Mouse (Mus musculus): Measurements from ENCODE around the gene Lgals12.

Lgals12 gene

GRCm38 (mm10) chr19:7583599-7583998 lies 23.4 kb downstream of the Lgals12 start:
- DNase-seq (ENCODE audit: low spot score in 2 of 2): no peak

GRCm38 (mm10) chr19:7583101-7583500 lies 23.9 kb downstream of the Lgals12 start:
- no peak for DNase-seq (ENCODE audit: low spot score in 2 of 2)

- DNase-seq (ENCODE audit: low spot score in 2 of 2): no peak
Observed at GRCm38 (mm10) chr19:7581042-7581441, 26.0 kb downstream of the Lgals12 start.

GRCm38 (mm10) chr19:7577710-7578109 lies 29.3 kb downstream of the Lgals12 start:
- no peak for DNase-seq (ENCODE audit: low spot score in 2 of 2)

GRCm38 (mm10) chr19:7576180-7576579 lies 30.8 kb downstream of the Lgals12 start:
- DNase-seq (ENCODE audit: low spot score in 2 of 2): no peak

GRCm38 (mm10) chr19:7569650-7570049 lies 37.3 kb downstream of the Lgals12 start:
- DNase-seq (ENCODE audit: low spot score in 2 of 2): no peak

GRCm38 (mm10) chr19:7568364-7568763 lies 38.6 kb downstream of the Lgals12 start:
- DNase-seq (ENCODE audit: low spot score in 2 of 2): no peak

- peak in 1 of 2 experiments; percentile 42 for DNase-seq (ENCODE audit: low spot score in 2 of 2)
Observed at GRCm38 (mm10) chr19:7566826-7567225, 40.2 kb downstream of the Lgals12 start.

GRCm38 (mm10) chr19:7564457-7564856 lies 42.5 kb downstream of the Lgals12 start:
- DNase-seq (ENCODE audit: low spot score in 2 of 2): no peak

GRCm38 (mm10) chr19:7563676-7564075 lies 43.3 kb downstream of the Lgals12 start:
- no peak for DNase-seq (ENCODE audit: low spot score in 2 of 2)

- no peak for DNase-seq (ENCODE audit: low spot score in 2 of 2)
Observed at GRCm38 (mm10) chr19:7562601-7563129, 44.3 kb downstream of the Lgals12 start.

GRCm38 (mm10) chr19:7561456-7561855 lies 45.5 kb downstream of the Lgals12 start:
- DNase-seq (ENCODE audit: low spot score in 2 of 2): no peak

- DNase-seq (ENCODE audit: low spot score in 2 of 2): no peak
Observed at GRCm38 (mm10) chr19:7559986-7560385, 47.0 kb downstream of the Lgals12 start.

GRCm38 (mm10) chr19:7558675-7559074 lies 48.3 kb downstream of the Lgals12 start:
- no peak for DNase-seq (ENCODE audit: low spot score in 2 of 2)

- DNase-seq (ENCODE audit: low spot score in 2 of 2): no peak
Observed at GRCm38 (mm10) chr19:7557844-7558243, 49.1 kb downstream of the Lgals12 start.

- DNase-seq (ENCODE audit: low spot score in 2 of 2): peak; percentile 21 to 48
Observed at GRCm38 (mm10) chr19:7557328-7557822, 49.6 kb downstream of the Lgals12 start, which contains the start of gene Pla2g16. Gene Pla2g16, plus strand, starts transcription at chr19:7557459.

GRCm38 (mm10) chr19:7556641-7557040 lies 50.4 kb downstream of the Lgals12 start:
- no peak for DNase-seq (ENCODE audit: low spot score in 2 of 2)

- DNase-seq (ENCODE audit: low spot score in 2 of 2): no peak
Observed at GRCm38 (mm10) chr19:7554881-7555280, 52.1 kb downstream of the Lgals12 start.

GRCm38 (mm10) chr19:7553441-7553840 lies 53.6 kb downstream of the Lgals12 start:
- no peak for DNase-seq (ENCODE audit: low spot score in 2 of 2)

- no peak for DNase-seq (ENCODE audit: low spot score in 2 of 2)
Observed at GRCm38 (mm10) chr19:7552301-7552673, 54.7 kb downstream of the Lgals12 start.

GRCm38 (mm10) chr19:7551550-7552300 lies 55.3 kb downstream of the Lgals12 start:
- no peak for DNase-seq (ENCODE audit: low spot score in 2 of 2)

- DNase-seq (ENCODE audit: low spot score in 2 of 2): no peak
Observed at GRCm38 (mm10) chr19:7548924-7549323, 58.1 kb downstream of the Lgals12 start.
